Mouse (Mus musculus): Measurements from ENCODE around the gene Usp54.

The Usp54 gene

GRCm38 (mm10) chr14:20640644-20641437, at the start of gene Usp54:
TSS of gene Usp54 (minus strand) at chr14:20641063.
- peak; percentile 98 for ATAC-seq (ENCODE audit: insufficient number of reproducible peaks, low FRiP score, low TSS enrichment)

- ATAC-seq (ENCODE audit: insufficient number of reproducible peaks, low FRiP score, low TSS enrichment): no peak
Measured at GRCm38 (mm10) chr14:20689009-20689408, 48.1 kb upstream of the Usp54 start.

- no peak for ATAC-seq (ENCODE audit: insufficient number of reproducible peaks, low FRiP score, low TSS enrichment)
Measured at GRCm38 (mm10) chr14:20686576-20686975, 45.7 kb upstream of the Usp54 start.

- ATAC-seq (ENCODE audit: insufficient number of reproducible peaks, low FRiP score, low TSS enrichment): no peak
Measured at GRCm38 (mm10) chr14:20682498-20682897, 41.6 kb upstream of the Usp54 start.

GRCm38 (mm10) chr14:20681742-20682141, 40.9 kb upstream of the Usp54 start:
- no peak for ATAC-seq (ENCODE audit: insufficient number of reproducible peaks, low FRiP score, low TSS enrichment)

- no peak for ATAC-seq (ENCODE audit: insufficient number of reproducible peaks, low FRiP score, low TSS enrichment)
Measured at GRCm38 (mm10) chr14:20677906-20678305, 37.0 kb upstream of the Usp54 start.

GRCm38 (mm10) chr14:20674064-20674833, 33.4 kb upstream of the Usp54 start, which contains the start of gene Sec24c:
TSS of gene Sec24c (plus strand) at chr14:20674308.
- ATAC-seq (ENCODE audit: insufficient number of reproducible peaks, low FRiP score, low TSS enrichment): peak; percentile 96

GRCm38 (mm10) chr14:20673735-20674063, 32.8 kb upstream of the Usp54 start:
- peak; percentile 71 for ATAC-seq (ENCODE audit: insufficient number of reproducible peaks, low FRiP score, low TSS enrichment)

GRCm38 (mm10) chr14:20672990-20673389, 32.1 kb upstream of the Usp54 start:
- no peak for ATAC-seq (ENCODE audit: insufficient number of reproducible peaks, low FRiP score, low TSS enrichment)

- ATAC-seq (ENCODE audit: insufficient number of reproducible peaks, low FRiP score, low TSS enrichment): no peak
Measured at GRCm38 (mm10) chr14:20668154-20668810, 27.4 kb upstream of the Usp54 start, which contains the start of gene Synpo2l. TSS of gene Synpo2l (minus strand) at chr14:20668354.

- no peak for ATAC-seq (ENCODE audit: insufficient number of reproducible peaks, low FRiP score, low TSS enrichment)
Measured at GRCm38 (mm10) chr14:20667469-20667868, 26.6 kb upstream of the Usp54 start.

GRCm38 (mm10) chr14:20664436-20664835, 23.6 kb upstream of the Usp54 start:
- no peak for ATAC-seq (ENCODE audit: insufficient number of reproducible peaks, low FRiP score, low TSS enrichment)

- no peak for ATAC-seq (ENCODE audit: insufficient number of reproducible peaks, low FRiP score, low TSS enrichment)
Measured at GRCm38 (mm10) chr14:20663601-20664000, 22.7 kb upstream of the Usp54 start.

GRCm38 (mm10) chr14:20662740-20663139, 21.9 kb upstream of the Usp54 start:
- ATAC-seq (ENCODE audit: insufficient number of reproducible peaks, low FRiP score, low TSS enrichment): no peak

GRCm38 (mm10) chr14:20661661-20662331, 20.9 kb upstream of the Usp54 start:
- peak; percentile 9; the same call in 1 of the 2 replicates for ATAC-seq (ENCODE audit: insufficient number of reproducible peaks, low FRiP score, low TSS enrichment)

GRCm38 (mm10) chr14:20660827-20661660, 20.2 kb upstream of the Usp54 start:
- ATAC-seq (ENCODE audit: insufficient number of reproducible peaks, low FRiP score, low TSS enrichment): peak; percentile 83

- no peak for ATAC-seq (ENCODE audit: insufficient number of reproducible peaks, low FRiP score, low TSS enrichment)
Measured at GRCm38 (mm10) chr14:20659687-20660086, 18.8 kb upstream of the Usp54 start.

- no peak for ATAC-seq (ENCODE audit: insufficient number of reproducible peaks, low FRiP score, low TSS enrichment)
Measured at GRCm38 (mm10) chr14:20658902-20659301, 18.0 kb upstream of the Usp54 start.

GRCm38 (mm10) chr14:20658326-20658725, 17.5 kb upstream of the Usp54 start:
- ATAC-seq (ENCODE audit: insufficient number of reproducible peaks, low FRiP score, low TSS enrichment): no peak

GRCm38 (mm10) chr14:20656361-20656760, 15.5 kb upstream of the Usp54 start, which contains the start of gene Myoz1:
TSS of gene Myoz1 (minus strand) at chr14:20656540.
- ATAC-seq (ENCODE audit: insufficient number of reproducible peaks, low FRiP score, low TSS enrichment): no peak

All from cerebellum, adult (tissue).